Mouse (Mus musculus) fat pad, adult 2 months (tissue): ENCODE measurements at regions not wholly inside any gene's neighbourhood (a gene's known extent, or its start where the extent isn't known, plus 50 kb on each side); places are given as distances from the start of the nearest gene placed in this dataset.
A peak's percentile ranks its signal among the peaks of the same experiment; 100 is the strongest.

Experiments used
- DNase-seq: peaks from one replicate; pipeline ENCODE4 v3.0.0-alpha.2; 2011; ENCODE audit warnings: low read depth, low spot score; ENCODE audit errors: extremely low read depth

- DNase-seq, result peak; percentile 49
These were observed 1042.3 kb downstream of the H2al1n start for GRCm38 (mm10) chrX:15253281-15253680.
